Mouse (Mus musculus) megakaryocyte, embryonic 14.5 days (primary cell): ENCODE data around the gene Trim28. TPM values are rescaled to one million over a fixed set of nuclear protein-coding genes. Genes with fewer than 3 reads are reported as not detected.
A peak's percentile ranks its signal among the peaks of the same experiment; 100 is the strongest.

ENCODE experiments used
- H3K27me3 ChIP-seq: replicated peaks from 2 replicates; pipeline ENCODE3; 2012; ENCODE audit warnings: inconsistent platforms
- H3K36me3 ChIP-seq: replicated peaks from 2 replicates; pipeline ENCODE3; 2012; ENCODE audit warnings: low read length, inconsistent platforms, mixed read lengths
- H3K4me1 ChIP-seq: 2 replicates; pipeline ENCODE4 v1.6.1; 2012; ENCODE audit warnings: inconsistent platforms
- H3K4me3 ChIP-seq: replicated peaks from 2 replicates; pipeline ENCODE3; 2012; ENCODE audit warnings: moderate library complexity, mild to moderate bottlenecking, inconsistent platforms
- H3K9me3 ChIP-seq: 2 replicates; pipeline ENCODE4 v1.6.1; 2012; ENCODE audit warnings: inconsistent platforms
- FLI1 ChIP-seq: IDR thresholded peaks from 2 replicates; pipeline ENCODE4 v1.6.1; 2012; ENCODE audit warnings: low read length, inconsistent platforms, mixed read lengths
- GATA1 ChIP-seq: IDR thresholded peaks from 3 replicates; pipeline ENCODE4 v1.6.1; 2012; ENCODE audit warnings: mixed read lengths, low read length, inconsistent platforms, borderline replicate concordance
- polyA plus RNA-seq: library from polyadenylated mRNA; stranded (reverse); fragments of >175 nt; gene quantifications from 2 replicates; pipeline ENCODE4 v1.2.3, GENCODE M21; 2012; ENCODE audit warnings: low replicate concordance; ENCODE audit not compliant: insufficient read depth

Gene Trim28
- polyA plus RNA-seq, 1 experiment: 236 TPM

DNA sequence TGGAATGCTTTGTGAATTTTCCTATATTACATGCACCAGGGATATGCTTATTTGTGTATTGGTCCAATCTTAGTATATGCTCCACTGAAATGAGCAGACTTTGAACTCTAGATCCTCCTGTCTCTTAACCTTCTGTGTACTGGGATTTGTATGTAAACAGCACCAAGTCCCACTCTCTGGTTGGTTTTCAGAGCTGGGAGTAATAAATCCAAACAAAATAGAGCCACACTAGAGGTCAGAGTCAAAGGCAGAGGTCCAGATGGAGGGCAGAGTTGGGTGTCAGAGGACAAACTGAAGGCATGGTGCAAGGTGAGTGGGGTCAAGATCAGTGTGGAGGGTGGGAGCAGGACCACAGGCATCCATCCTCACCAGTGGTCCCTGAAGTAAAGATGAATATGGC, 3.1 kb upstream of the Trim28 start:
- Histone ChIP-seq H3K27me3 (peaks cover 13% of the 10 kb centered on the region), H3K36me3 (no peaks in the 10 kb centered on the region), H3K4me3 (no peak overlapping the region), H3K9me3 (no peaks in the 10 kb centered on the region), H3K4me1 (no peaks in the 10 kb centered on the region)
- TF ChIP-seq FLI1: no peak
- no peak for TF ChIP-seq GATA1

DNA sequence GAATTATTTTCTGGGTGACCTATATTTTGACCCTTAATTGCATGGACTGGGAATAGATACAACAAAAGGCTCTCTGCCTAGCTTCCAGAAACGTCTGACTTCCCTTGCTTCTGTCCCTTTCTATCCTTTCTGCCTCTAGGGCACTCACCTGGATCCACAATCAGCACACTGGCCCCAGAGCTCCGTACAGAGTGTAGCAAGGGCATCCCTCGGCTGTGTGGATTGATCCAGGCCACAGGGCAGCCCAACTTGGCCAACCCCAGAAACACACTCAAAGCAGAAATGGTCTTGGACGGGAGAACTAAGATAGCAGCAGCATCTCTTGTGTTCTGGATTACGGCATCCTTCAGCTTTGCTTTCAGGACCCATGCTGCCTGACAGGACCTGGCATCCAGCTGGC, 1.7 kb upstream of the Trim28 start:
- TF ChIP-seq FLI1 (no peak), GATA1 (no peak)

DNA sequence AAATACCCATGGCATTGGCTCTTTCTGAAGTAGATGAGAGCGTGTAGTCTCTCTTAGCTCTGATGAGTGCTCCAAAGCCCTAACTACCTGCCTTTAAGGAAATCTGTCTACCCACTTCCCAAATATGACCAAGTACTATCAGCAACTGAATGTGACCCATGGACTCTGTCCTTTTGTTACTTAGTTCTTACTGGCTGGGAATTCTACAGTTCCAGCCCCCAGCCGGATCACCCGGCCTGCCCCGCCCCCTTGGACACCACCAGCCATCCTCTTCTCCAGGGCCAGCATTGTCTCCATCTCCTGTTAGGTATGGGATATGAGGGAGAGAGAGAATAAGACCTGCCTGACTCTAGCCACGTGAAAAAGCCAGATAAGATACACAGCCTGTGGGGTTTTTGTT, 861 bp upstream of the Trim28 start, which contains the start of gene Slc27a5:
Gene Slc27a5 (minus strand): TSS at position 140 of the 400 bp plus-strand sequence.
- TF ChIP-seq GATA1 (no peak), FLI1 (no peak)
- H3K9me3 ChIP-seq: no peaks in the 10 kb centered on the region
- peaks cover 10% of the 10 kb centered on the region for H3K27me3 ChIP-seq
- no peak within 1 kb of the TSS for H3K4me3 ChIP-seq
- no peaks in the 10 kb centered on the region for H3K36me3 ChIP-seq
- no peaks in the 10 kb centered on the region for H3K4me1 ChIP-seq

More for the DNA sequence above, 1.7 kb upstream of the Trim28 start:
- no peaks in the 10 kb centered on the region for H3K4me1 ChIP-seq
- H3K36me3 ChIP-seq: no peaks in the 10 kb centered on the region
- no peak overlapping the region for H3K4me3 ChIP-seq
- H3K27me3 ChIP-seq: peaks cover 10% of the 10 kb centered on the region
- H3K9me3 ChIP-seq: no peaks in the 10 kb centered on the region

DNA sequence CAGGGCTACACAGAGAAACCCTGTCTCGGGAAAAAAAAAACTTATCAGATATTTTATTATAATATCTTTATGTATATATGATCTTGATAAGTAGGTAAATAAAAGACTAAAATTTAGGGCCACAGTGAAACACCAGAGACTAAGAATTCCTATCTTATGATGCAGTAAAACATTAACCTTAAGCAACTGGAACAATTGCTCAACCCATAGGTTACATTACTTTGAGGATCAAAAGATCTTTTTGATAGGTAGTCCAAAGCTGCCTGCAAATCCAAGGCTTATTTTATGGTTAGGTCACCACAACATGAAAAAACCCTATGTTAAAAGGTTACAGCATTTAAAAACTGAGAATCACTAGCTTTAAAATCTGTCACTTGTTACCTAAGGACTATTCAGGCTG, 2.7 kb downstream of the Trim28 start:
- peaks cover 26% of the 10 kb centered on the region for H3K36me3 ChIP-seq
- TF ChIP-seq FLI1 (no peak), GATA1 (no peak)
- no peaks in the 10 kb centered on the region for H3K9me3 ChIP-seq
- H3K27me3 ChIP-seq: peaks cover 7% of the 10 kb centered on the region
- H3K4me3 ChIP-seq: no peak overlapping the region
- H3K4me1 ChIP-seq: peaks cover 7% of the 10 kb centered on the region

DNA sequence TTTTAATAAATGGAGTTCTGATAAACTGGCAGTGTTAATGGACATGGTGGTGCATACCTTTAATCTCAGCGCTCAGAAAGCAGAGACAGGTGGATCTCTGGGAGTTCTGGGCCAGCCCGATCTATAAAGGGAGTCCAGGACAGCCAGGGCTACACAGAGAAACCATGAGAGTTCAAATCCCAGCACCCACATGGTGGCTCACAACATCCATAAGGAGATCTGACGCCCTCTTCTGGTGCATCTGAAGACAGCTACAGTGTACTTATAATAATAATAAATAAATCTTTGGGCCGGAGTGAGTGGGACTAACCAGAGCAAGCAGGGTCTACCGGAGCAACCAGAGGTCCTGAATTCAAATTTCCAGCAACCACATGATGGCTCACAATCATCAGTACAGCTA, 4.5 kb downstream of the Trim28 start:
- peaks cover 44% of the 10 kb centered on the region for H3K36me3 ChIP-seq
- TF ChIP-seq GATA1 (no peak), FLI1 (no peak)
- H3K9me3 ChIP-seq: no peaks in the 10 kb centered on the region
- no peak overlapping the region for H3K4me3 ChIP-seq
- H3K27me3 ChIP-seq: no peaks in the 10 kb centered on the region
- peaks cover 21% of the 10 kb centered on the region for H3K4me1 ChIP-seq

DNA sequence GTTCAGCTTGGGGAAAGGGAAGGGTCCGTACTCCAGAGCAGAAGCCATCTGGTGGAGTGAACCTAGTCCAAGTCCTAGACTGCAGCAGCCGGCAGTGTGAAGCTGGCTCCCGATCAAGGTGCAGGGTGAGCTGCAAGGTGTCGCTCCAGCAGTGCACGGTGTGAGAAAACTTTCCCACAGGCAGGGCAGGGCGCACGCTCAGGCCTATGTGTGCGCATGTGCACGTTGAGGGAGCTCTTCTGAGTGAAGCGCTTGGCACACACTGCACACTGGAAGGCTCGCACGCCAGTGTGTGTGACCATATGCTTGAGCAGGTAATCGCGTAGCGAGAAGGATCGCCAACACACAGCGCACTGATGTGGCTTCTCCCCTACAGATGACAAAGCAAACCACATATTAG, 7.1 kb downstream of the Trim28 start:
- peaks cover 44% of the 10 kb centered on the region for H3K36me3 ChIP-seq
- peaks cover 42% of the 10 kb centered on the region for H3K4me1 ChIP-seq
- TF ChIP-seq GATA1 (no peak), FLI1 (no peak)
- H3K9me3 ChIP-seq: no peaks in the 10 kb centered on the region
- H3K4me3 ChIP-seq: peak overlapping the region; percentile 50
- H3K27me3 ChIP-seq: no peaks in the 10 kb centered on the region

- H3K9me3 ChIP-seq: no peaks in the 10 kb centered on the region
- peaks cover 42% of the 10 kb centered on the region for H3K4me1 ChIP-seq
- no peaks in the 10 kb centered on the region for H3K27me3 ChIP-seq
- no peak overlapping the region for H3K4me3 ChIP-seq
- TF ChIP-seq FLI1: no peak
- TF ChIP-seq GATA1: no peak
- peaks cover 44% of the 10 kb centered on the region for H3K36me3 ChIP-seq
Observed at GRCm38 (mm10) chr7:13006531-13006930, 7.6 kb downstream of the Trim28 start.

GRCm38 (mm10) chr7:13007341-13008092, 8.6 kb downstream of the Trim28 start:
- Histone ChIP-seq H3K4me1 (peaks cover 42% of the 10 kb centered on the region), H3K4me3 (no peak overlapping the region), H3K36me3 (peaks cover 44% of the 10 kb centered on the region), H3K27me3 (no peaks in the 10 kb centered on the region), H3K9me3 (no peaks in the 10 kb centered on the region)
- TF ChIP-seq GATA1: no peak
- no peak for TF ChIP-seq FLI1

DNA sequence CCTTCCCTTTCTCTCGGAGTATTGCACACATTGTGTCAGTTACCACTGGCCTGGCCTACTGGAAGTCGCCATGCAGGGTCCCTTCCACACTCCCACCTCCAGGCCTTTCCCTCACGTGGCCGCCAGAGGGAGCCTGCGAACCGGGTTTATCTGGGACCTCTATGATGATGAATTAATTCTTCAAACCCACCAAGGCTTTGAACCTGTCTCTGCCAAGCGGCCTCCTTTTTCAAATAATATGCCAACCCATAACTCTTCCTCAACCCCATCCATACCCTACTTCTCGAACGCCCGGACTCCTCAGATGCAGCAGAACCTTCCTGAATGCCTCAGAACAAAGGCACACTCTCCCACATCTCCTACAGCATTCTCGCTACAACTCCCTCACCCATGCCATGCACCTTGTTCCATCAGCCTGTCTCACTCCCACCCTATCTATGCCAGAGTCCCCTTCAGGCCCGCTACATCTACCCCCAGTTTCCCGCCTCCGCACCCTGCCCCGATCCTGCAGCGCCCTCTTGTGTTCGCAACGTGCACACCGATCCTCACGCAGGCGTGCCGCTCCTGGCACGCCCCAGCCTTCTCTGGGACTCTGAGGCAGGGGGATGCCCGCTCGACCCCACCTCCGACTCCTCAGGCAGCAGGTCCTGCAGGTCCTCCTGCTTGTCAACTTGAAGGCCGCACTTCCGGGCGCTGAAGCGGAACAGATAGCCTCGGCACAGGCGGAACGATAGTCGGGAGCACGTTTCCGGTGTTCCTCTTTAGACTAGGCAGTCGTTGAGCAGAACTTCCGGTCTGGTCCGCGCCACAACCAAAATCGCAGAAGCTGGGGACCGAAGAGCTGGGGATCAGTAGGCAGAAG, 10.5 kb downstream of the Trim28 start:
- H3K4me1 ChIP-seq: peaks cover 50% of the 10 kb centered on the region
- H3K36me3 ChIP-seq: peaks cover 38% of the 10 kb centered on the region
- H3K4me3 ChIP-seq: peak overlapping the region; percentile 91
- H3K27me3 ChIP-seq: no peaks in the 10 kb centered on the region
- TF ChIP-seq GATA1: no peak
- peak; percentile 97; the same call in 1 of the 2 replicates for TF ChIP-seq FLI1
- H3K9me3 ChIP-seq: no peaks in the 10 kb centered on the region
